Mouse (Mus musculus) midbrain, postnatal 0 days (tissue): ENCODE data around the gene Samhd1. TPM values are rescaled to one million over a fixed set of nuclear protein-coding genes. Genes with fewer than 3 reads are reported as not detected.

ENCODE experiments used
- ATAC-seq: fragments of 200-750 bp; cut with Nextera tagmentation; 2 replicates; pipeline ENCODE4 v1.8.0; 2017; ENCODE audit warnings: moderate number of reproducible peaks, mild to moderate bottlenecking, moderate TSS enrichment, moderate library complexity; ENCODE audit not compliant: low FRiP score
- DNase-seq: peaks from one replicate; pipeline ENCODE4 v3.0.0-alpha.2; 2015; ENCODE audit warnings: low spot score
- H3K27ac ChIP-seq: fragments of 300-500 bp; sonication (generic); 2 replicates; pipeline ENCODE4 v1.5.1; 2014; ENCODE audit warnings: low read depth, mild to moderate bottlenecking, low read length, mixed read lengths
- H3K27me3 ChIP-seq: fragments of 300-500 bp; sonication (generic); 2 replicates; pipeline ENCODE4 v1.6.1; 2014; ENCODE audit warnings: low read length, control low read depth, mixed read lengths; ENCODE audit not compliant: insufficient read depth
- H3K36me3 ChIP-seq: fragments of 300-500 bp; sonication (generic); 2 replicates; pipeline ENCODE4 v1.6.1; 2014; ENCODE audit warnings: low read length, control low read depth, mixed read lengths; ENCODE audit not compliant: insufficient read depth
- H3K4me1 ChIP-seq: fragments of 300-500 bp; sonication (generic); 2 replicates; pipeline ENCODE4 v1.6.1; 2014; ENCODE audit warnings: mild to moderate bottlenecking, control low read depth, antibody characterized with exemption, low read length, mixed read lengths; ENCODE audit not compliant: insufficient read depth
- H3K4me2 ChIP-seq: fragments of 300-500 bp; sonication (generic); 2 replicates; pipeline ENCODE4 v1.6.1; 2014; ENCODE audit warnings: low read depth, mild to moderate bottlenecking, low read length, mixed read lengths; ENCODE audit not compliant: poor library complexity, severe bottlenecking
- H3K4me3 ChIP-seq: fragments of 300-500 bp; sonication (generic); 2 replicates; pipeline ENCODE4 v1.5.1; 2014; ENCODE audit warnings: low read depth, mild to moderate bottlenecking, low read length, moderate library complexity
- H3K9ac ChIP-seq: fragments of 300-500 bp; sonication (generic); replicated peaks from 2 replicates; pipeline ENCODE4 v1.6.1; 2014; ENCODE audit warnings: mild to moderate bottlenecking, low read length, moderate library complexity, mixed read lengths; ENCODE audit not compliant: poor library complexity, severe bottlenecking
- H3K9me3 ChIP-seq: fragments of 300-500 bp; sonication (generic); 2 replicates; pipeline ENCODE4 v1.6.1; 2016; ENCODE audit warnings: low read length, control low read depth
- CTCF ChIP-seq: IDR thresholded peaks from 2 replicates; pipeline ENCODE4 v1.5.1; 2016; ENCODE audit warnings: antibody characterized with exemption, mild to moderate bottlenecking
- WGBS: fragments of 180-500 bp; shearing (Covaris S2); extraction: QIAGEN DNeasy Blood & Tissue Kit; methylation state at CpG from one replicate; pipeline ENCODE4 v1.1.7; 2014; 5-methylcytosine and 5-hydroxymethylcytosine counted together
- polyA plus RNA-seq: library from polyadenylated mRNA; unstranded; fragments of >200 nt; fragmentation: Nextera tagmentation; extraction: Ambion mirVana; gene quantifications from 2 replicates; pipeline ENCODE4 v1.2.1, GENCODE M21; 2015
- total RNA-seq: library from RNA; depleted of rRNA; stranded (reverse); fragments of >200 nt; gene quantifications from 2 replicates; pipeline ENCODE4 v1.2.3, GENCODE M21; 2014

Gene Samhd1
- total and polyA plus RNA-seq, 2 experiments from 2014 or later = 9.9 to 13.0 TPM

- peaks cover 40% of the 10 kb centered on the region for H3K4me1 ChIP-seq
- 32% methylated on average over 3 of the region's 3 CpGs for whole genome bisulfite sequencing
- no peak overlapping the region for H3K27ac ChIP-seq
- DNase-seq (peak; percentile 24), ATAC-seq (no peak)
- H3K27me3 ChIP-seq = no peaks in the 10 kb centered on the region
- TF ChIP-seq CTCF = 0 out of 2 replicates have a peak, but pooled peaks have one; percentile 11
- no peaks in the 10 kb centered on the region for H3K9me3 ChIP-seq
- H3K4me2 ChIP-seq = peak overlapping the region; percentile 99
- H3K36me3 ChIP-seq = peaks cover 6% of the 10 kb centered on the region; the same call in 1 of the 2 replicates
- H3K9ac ChIP-seq = no peak overlapping the region; the same call in 1 of the 2 replicates
- peak overlapping the region; percentile 92 for H3K4me3 ChIP-seq
Measured at GRCm38 (mm10) chr2:157075685-157076084, 59.4 kb downstream of the Samhd1 start.

- no peak overlapping the region for H3K27ac ChIP-seq
- H3K9me3 ChIP-seq = no peaks in the 10 kb centered on the region
- peaks cover 6% of the 10 kb centered on the region; the same call in 1 of the 2 replicates for H3K36me3 ChIP-seq
- peaks cover 45% of the 10 kb centered on the region for H3K4me1 ChIP-seq
- TF ChIP-seq CTCF = no peak
- H3K4me3 ChIP-seq = peak overlapping the region; percentile 92; the same call in 1 of the 2 replicates
- H3K27me3 ChIP-seq = no peaks in the 10 kb centered on the region
- DNase-seq (no peak), ATAC-seq (no peak)
- 86% methylated on average over 3 of the region's 3 CpGs for WGBS
- 0 out of 2 replicates have a peak overlapping the region, but pooled peaks have one; percentile 42 for H3K9ac ChIP-seq
- H3K4me2 ChIP-seq = peak overlapping the region; percentile 99
Measured at GRCm38 (mm10) chr2:157075226-157075625, 59.8 kb downstream of the Samhd1 start.

GRCm38 (mm10) chr2:157074772-157075171, 60.3 kb downstream of the Samhd1 start:
- H3K9ac ChIP-seq = peak overlapping the region; percentile 42; the same call in 1 of the 2 replicates
- H3K4me1 ChIP-seq = peaks cover 48% of the 10 kb centered on the region
- 57% methylated on average over 5 of the region's 5 CpGs for WGBS
- no peaks in the 10 kb centered on the region for H3K9me3 ChIP-seq
- no peaks in the 10 kb centered on the region for H3K27me3 ChIP-seq
- TF ChIP-seq CTCF = no peak
- ATAC-seq (no peak), DNase-seq (no peak)
- H3K4me3 ChIP-seq = no peak overlapping the region
- H3K36me3 ChIP-seq = peaks cover 6% of the 10 kb centered on the region; the same call in 1 of the 2 replicates
- peak overlapping the region; percentile 99 for H3K4me2 ChIP-seq
- no peak overlapping the region for H3K27ac ChIP-seq

- H3K27me3 ChIP-seq = no peaks in the 10 kb centered on the region
- 57% methylated on average over 9 of the region's 9 CpGs for WGBS
- H3K4me3 ChIP-seq = no peak overlapping the region
- H3K36me3 ChIP-seq = peaks cover 6% of the 10 kb centered on the region; the same call in 1 of the 2 replicates
- H3K4me1 ChIP-seq = peaks cover 53% of the 10 kb centered on the region
- no peak for TF ChIP-seq CTCF
- H3K9ac ChIP-seq = peak overlapping the region; percentile 42; the same call in 1 of the 2 replicates
- H3K4me2 ChIP-seq = peak overlapping the region; percentile 99
- no peaks in the 10 kb centered on the region for H3K9me3 ChIP-seq
- H3K27ac ChIP-seq = no peak overlapping the region
- ATAC-seq (no peak), DNase-seq (peak; percentile 72)
Measured at GRCm38 (mm10) chr2:157074186-157074724, 60.8 kb downstream of the Samhd1 start.

GRCm38 (mm10) chr2:157073378-157074052, 61.5 kb downstream of the Samhd1 start:
- no peak overlapping the region for H3K4me2 ChIP-seq
- H3K4me1 ChIP-seq = peaks cover 57% of the 10 kb centered on the region
- H3K4me3 ChIP-seq = no peak overlapping the region
- WGBS = 68% methylated on average over 9 of the region's 9 CpGs
- TF ChIP-seq CTCF = no peak
- DNase-seq (no peak), ATAC-seq (no peak)
- H3K36me3 ChIP-seq = peaks cover 6% of the 10 kb centered on the region; the same call in 1 of the 2 replicates
- H3K9me3 ChIP-seq = no peaks in the 10 kb centered on the region
- H3K27me3 ChIP-seq = no peaks in the 10 kb centered on the region
- no peak overlapping the region for H3K27ac ChIP-seq
- H3K9ac ChIP-seq = no peak overlapping the region
